Mouse (Mus musculus) erythroblast, embryonic 14.5 days (primary cell): ENCODE results near the gene Stat2.

Experiments
- GATA1 ChIP-seq: IDR thresholded peaks from 2 replicates; pipeline ENCODE4 v1.6.1; 2012; ENCODE audit warnings: low read length, inconsistent platforms, mixed read lengths
- TAL1 ChIP-seq: IDR thresholded peaks from 3 replicates; pipeline ENCODE4 v1.6.1; 2012; ENCODE audit warnings: low read length, inconsistent platforms, mixed read lengths

GRCm38 (mm10) chr10:128303126-128304021, 33.0 kb downstream of the Stat2 start, which contains the start of gene Pan2:
- no peak for TF ChIP-seq GATA1
- no peak for TF ChIP-seq TAL1
